Mouse (Mus musculus): ENCODE results near the gene Mcpt9.
"Not testable (repeated sequence)": the region's sequence is repeated elsewhere in the genome, so short reads cannot be mapped to it uniquely, and the experiment has no call there.

Mcpt9 gene

GRCm38 (mm10) chr14:56030395-56030794 is at the start of gene Mcpt9:
TSS of gene Mcpt9 (minus strand) at chr14:56030495.
- DNase-seq (ENCODE audit: low spot score in 2 of 2) = not testable (repeated sequence)

GRCm38 (mm10) chr14:56062213-56062612 is 31.9 kb upstream of the Mcpt9 start, which contains the start of gene Mcpt4:
TSS of gene Mcpt4 (minus strand) at chr14:56062313.
- DNase-seq (ENCODE audit: low spot score in 2 of 2) = not testable (repeated sequence)

GRCm38 (mm10) chr14:56057722-56058121 is 27.4 kb upstream of the Mcpt9 start:
- no peak for DNase-seq (ENCODE audit: low spot score in 2 of 2)

- no peak for DNase-seq (ENCODE audit: low spot score in 2 of 2)
These were observed 25.1 kb upstream of the Mcpt9 start for GRCm38 (mm10) chr14:56055408-56055807.

- not testable (repeated sequence) for DNase-seq (ENCODE audit: low spot score in 2 of 2)
These were observed 11.5 kb upstream of the Mcpt9 start, which contains the start of gene Mcpt2 for GRCm38 (mm10) chr14:56041792-56042191. TSS of gene Mcpt2 (plus strand) at chr14:56042041.

GRCm38 (mm10) chr14:56034433-56034832 is 4.1 kb upstream of the Mcpt9 start:
- DNase-seq (ENCODE audit: low spot score in 2 of 2) = no peak

GRCm38 (mm10) chr14:56021305-56021704 is 9.0 kb downstream of the Mcpt9 start:
- not testable (repeated sequence) for DNase-seq (ENCODE audit: low spot score in 2 of 2)

GRCm38 (mm10) chr14:56019446-56019845 is 10.8 kb downstream of the Mcpt9 start:
- peak; percentile 4 to 11 for DNase-seq (ENCODE audit: low spot score in 2 of 2)

- DNase-seq (ENCODE audit: low spot score in 2 of 2) = not testable (repeated sequence)
These were observed 12.6 kb downstream of the Mcpt9 start, which contains the start of gene Mcpt1 for GRCm38 (mm10) chr14:56017671-56018070. TSS of gene Mcpt1 (plus strand) at chr14:56017971.

- no peak for DNase-seq (ENCODE audit: low spot score in 2 of 2)
These were observed 16.4 kb downstream of the Mcpt9 start for GRCm38 (mm10) chr14:56013924-56014323.

- DNase-seq (ENCODE audit: low spot score in 2 of 2) = no peak
These were observed 17.1 kb downstream of the Mcpt9 start for GRCm38 (mm10) chr14:56013147-56013546.

- not testable (repeated sequence) for DNase-seq (ENCODE audit: low spot score in 2 of 2)
These were observed 42.8 kb downstream of the Mcpt9 start for GRCm38 (mm10) chr14:55987464-55987863.

Data from right cerebral cortex, adult 2 months (tissue).